Mouse (Mus musculus) C2C12 (cell line): ENCODE measurements around the gene Elp1.

Experiments used
- CTCF ChIP-seq: IDR thresholded peaks from one replicate; pipeline ENCODE4 v1.5.1; 2011; ENCODE audit not compliant: control insufficient read depth, insufficient read depth, insufficient read length
- MAX ChIP-seq: IDR thresholded peaks from one replicate; pipeline ENCODE4 v1.6.1; 2011; ENCODE audit warnings: mild to moderate bottlenecking, control low read depth

DNA sequence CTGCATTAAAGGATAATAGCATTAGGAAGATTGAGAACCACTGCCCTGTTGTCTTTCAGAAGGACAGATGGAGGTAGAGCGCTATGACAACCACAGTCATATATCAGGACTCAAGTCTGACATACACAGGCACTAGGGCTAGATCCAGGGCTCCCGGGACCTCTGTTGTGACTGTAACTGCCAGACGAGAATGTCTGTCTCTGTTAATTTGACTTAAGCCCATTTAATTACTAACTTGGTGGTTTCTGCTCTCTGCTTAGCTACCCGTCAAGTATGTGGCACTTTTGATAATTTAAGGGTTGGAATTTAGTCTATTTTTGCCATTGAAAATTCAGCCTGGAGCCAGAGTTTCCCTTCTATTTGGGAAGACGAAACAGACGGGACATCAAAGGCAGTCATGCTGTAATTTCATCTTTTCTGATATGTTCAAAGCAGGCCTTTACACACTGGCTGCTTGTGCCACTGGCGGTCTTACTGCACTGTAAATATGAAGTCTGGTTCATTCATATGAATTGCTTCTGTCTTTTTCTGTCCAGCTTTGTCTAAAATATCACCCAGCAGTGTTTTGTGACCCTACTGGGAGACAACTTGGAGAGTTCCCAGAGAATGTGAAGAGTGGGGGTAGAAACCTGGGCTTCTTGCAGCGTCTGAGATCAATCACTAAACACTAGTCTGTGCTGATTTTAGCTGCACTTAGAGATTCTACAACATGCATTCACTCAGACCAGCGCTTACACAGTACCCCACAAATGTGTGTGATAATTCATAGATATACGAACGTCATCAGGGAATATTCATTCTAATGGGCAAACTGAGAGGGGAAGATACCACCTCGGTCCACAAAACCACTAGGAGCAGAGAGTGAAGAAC, 83.3 kb downstream of the Elp1 start:
- TF ChIP-seq CTCF (no peak), MAX (no peak)
